Mouse (Mus musculus) kidney, embryonic 15.5 days (tissue): Measurements from ENCODE around the gene Tkfc. TPM values are rescaled to one million over a fixed set of nuclear protein-coding genes. Genes with fewer than 3 reads are reported as not detected.
"Not testable (repeated sequence)": the region's sequence is repeated elsewhere in the genome, so short reads cannot be mapped to it uniquely, and the experiment has no call there.

Experiments
- ATAC-seq: fragments of 200-750 bp; cut with Nextera tagmentation; replicated peaks from 2 replicates; pipeline ENCODE4 v1.8.0; 2017; ENCODE audit warnings: moderate TSS enrichment; ENCODE audit not compliant: low FRiP score
- H3K27ac ChIP-seq: fragments of 300-500 bp; sonication (generic); 2 replicates; pipeline ENCODE4 v1.5.1; 2015; ENCODE audit warnings: mild to moderate bottlenecking, inconsistent platforms
- H3K27me3 ChIP-seq: fragments of 300-500 bp; sonication (generic); 2 replicates; pipeline ENCODE4 v1.6.1; 2015; ENCODE audit warnings: inconsistent platforms
- H3K36me3 ChIP-seq: fragments of 300-500 bp; sonication (generic); 2 replicates; pipeline ENCODE4 v1.6.1; 2015; ENCODE audit warnings: inconsistent platforms
- H3K4me1 ChIP-seq: fragments of 300-500 bp; sonication (generic); 2 replicates; pipeline ENCODE4 v1.6.1; 2015; ENCODE audit warnings: inconsistent platforms
- H3K4me2 ChIP-seq: fragments of 300-500 bp; sonication (generic); 2 replicates; pipeline ENCODE4 v1.6.1; 2015; ENCODE audit warnings: moderate library complexity, mild to moderate bottlenecking, inconsistent platforms
- H3K4me3 ChIP-seq: fragments of 300-500 bp; sonication (generic); replicated peaks from 2 replicates; pipeline ENCODE4 v1.5.1; 2015; ENCODE audit warnings: mild to moderate bottlenecking, inconsistent platforms
- H3K9ac ChIP-seq: fragments of 300-500 bp; sonication (generic); 2 replicates; pipeline ENCODE4 v1.6.1; 2015; ENCODE audit warnings: mild to moderate bottlenecking, inconsistent platforms
- H3K9me3 ChIP-seq: fragments of 300-500 bp; sonication (generic); replicated peaks from 2 replicates; pipeline ENCODE4 v1.6.1; 2016; ENCODE audit warnings: inconsistent platforms
- WGBS: fragments of 180-500 bp; shearing (Covaris S2); methylation state at CpG from one replicate; pipeline ENCODE4 v1.1.7; 2015; ENCODE audit warnings: mixed read lengths; 5-methylcytosine and 5-hydroxymethylcytosine counted together
- polyA plus RNA-seq: library from polyadenylated mRNA; unstranded; fragments of >200 nt; fragmentation: Nextera tagmentation; extraction: Ambion mirVana; gene quantifications from 2 replicates; pipeline ENCODE4 v1.2.1, GENCODE M21; 2015

The Tkfc gene
- polyA plus RNA-seq, 1 experiment from 2014 or later, result 38.7 TPM

GRCm38 (mm10) chr19:10581984-10582383, 23.5 kb downstream of the Tkfc start:
- no peaks in the 10 kb centered on the region for H3K27me3 ChIP-seq
- WGBS, result 84% methylated on average over 6 of the region's 6 CpGs
- peaks cover 9% of the 10 kb centered on the region for H3K36me3 ChIP-seq
- no peaks in the 10 kb centered on the region for H3K9me3 ChIP-seq
- H3K4me3 ChIP-seq, result no peak overlapping the region
- H3K4me1 ChIP-seq, result peaks cover 12% of the 10 kb centered on the region
- no peak overlapping the region for H3K9ac ChIP-seq
- no peak overlapping the region for H3K27ac ChIP-seq
- ATAC-seq, result no peak
- no peak overlapping the region for H3K4me2 ChIP-seq

DNA sequence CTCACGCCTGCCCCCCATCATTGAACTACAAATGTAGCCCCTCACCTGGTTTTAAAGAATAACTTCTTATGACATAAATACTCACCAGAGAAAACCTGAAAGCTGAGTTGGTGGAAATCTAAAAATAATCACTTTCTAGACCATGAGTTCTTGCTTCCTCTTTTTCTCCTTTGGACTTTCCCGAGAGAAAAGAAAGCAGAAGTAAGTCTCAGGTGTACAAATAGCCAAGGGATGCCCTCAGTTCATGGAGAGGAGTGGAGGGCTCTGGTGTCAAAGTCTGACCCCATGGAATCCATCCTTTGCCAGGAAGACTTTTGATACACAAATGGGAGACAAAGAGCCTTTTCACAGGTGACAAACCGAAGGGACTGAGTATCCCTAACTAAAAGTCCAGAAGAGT, 24.7 kb downstream of the Tkfc start:
- Histone ChIP-seq H3K9ac (no peak overlapping the region), H3K9me3 (no peaks in the 10 kb centered on the region), H3K36me3 (peaks cover 9% of the 10 kb centered on the region), H3K4me1 (peaks cover 17% of the 10 kb centered on the region), H3K4me2 (no peak overlapping the region), H3K27ac (no peak overlapping the region), H3K27me3 (no peaks in the 10 kb centered on the region), H3K4me3 (no peak overlapping the region)
- no peak for ATAC-seq
- WGBS, result 79% methylated on average over 3 of the region's 3 CpGs

- WGBS, result 83% methylated on average over 3 of the region's 3 CpGs
- H3K4me3 ChIP-seq, result no peak overlapping the region
- no peak overlapping the region for H3K9ac ChIP-seq
- no peaks in the 10 kb centered on the region for H3K27me3 ChIP-seq
- no peak for ATAC-seq
- no peak overlapping the region for H3K27ac ChIP-seq
- peaks cover 17% of the 10 kb centered on the region for H3K4me1 ChIP-seq
- H3K36me3 ChIP-seq, result peaks cover 11% of the 10 kb centered on the region
- no peak overlapping the region for H3K4me2 ChIP-seq
- H3K9me3 ChIP-seq, result no peaks in the 10 kb centered on the region
Observed at GRCm38 (mm10) chr19:10580102-10580501, 25.4 kb downstream of the Tkfc start.

DNA sequence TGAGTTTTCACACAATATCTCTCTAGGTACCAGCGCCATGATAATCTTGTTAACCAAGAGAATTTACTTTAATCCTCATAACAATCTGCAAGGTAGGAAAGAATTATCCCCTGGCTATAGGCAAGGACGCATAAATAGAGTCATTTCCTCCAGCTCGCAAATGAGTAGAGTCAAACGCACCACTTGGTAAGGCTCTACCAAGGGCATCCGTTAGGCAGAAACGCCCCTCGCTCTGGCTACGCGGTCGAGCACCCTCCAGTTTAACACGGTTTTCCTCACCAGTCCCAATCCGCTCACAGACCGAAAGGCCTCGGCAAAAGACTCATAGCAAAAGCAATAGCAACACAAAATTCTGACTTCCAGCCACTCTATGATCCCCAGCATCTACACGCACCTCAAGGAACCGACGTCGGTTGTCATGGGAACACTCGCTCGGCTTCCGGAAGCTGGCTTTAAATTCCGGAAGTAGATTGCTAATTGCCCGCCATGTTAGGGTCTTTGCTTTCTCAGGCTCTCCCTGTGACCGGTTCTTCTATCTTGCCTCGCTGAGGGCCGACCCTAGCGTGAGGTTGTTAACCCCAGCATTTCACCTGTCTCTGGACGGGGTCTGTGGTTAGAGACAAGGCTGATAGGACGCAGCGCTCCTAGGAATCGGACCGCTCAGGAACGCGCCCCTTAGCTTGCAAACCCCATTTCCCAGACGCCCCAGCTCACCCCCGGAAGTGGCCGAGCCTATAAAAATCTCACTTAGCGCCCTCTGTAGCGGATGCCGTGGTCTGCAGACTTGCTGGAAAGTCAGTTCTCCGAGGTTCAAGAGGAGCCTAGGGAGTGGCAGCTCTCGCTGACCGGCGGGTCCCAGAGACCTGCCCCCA, 28.5 kb downstream of the Tkfc start, which contains the start of the genes Cyb561a3 and Tmem138:
Cyb561a3 (plus strand) TSS at position 483 of the 872 bp plus-strand sequence.
Tmem138 (minus strand) TSS at position 673 of the 872 bp plus-strand sequence.
- Histone ChIP-seq H3K36me3 (peaks cover 33% of the 10 kb centered on the region), H3K4me2 (peak within 1 kb of the TSS; percentile 81), H3K27me3 (no peaks in the 10 kb centered on the region), H3K9me3 (no peaks in the 10 kb centered on the region), H3K4me1 (peaks cover 17% of the 10 kb centered on the region), H3K27ac (peak within 1 kb of the TSS; percentile 96), H3K4me3 (peak within 1 kb of the TSS; percentile 76), H3K9ac (peak within 1 kb of the TSS; percentile 69)
- WGBS, result under 1% methylated on average over 44 of the region's 44 CpGs
- peak; percentile 97 for ATAC-seq

DNA sequence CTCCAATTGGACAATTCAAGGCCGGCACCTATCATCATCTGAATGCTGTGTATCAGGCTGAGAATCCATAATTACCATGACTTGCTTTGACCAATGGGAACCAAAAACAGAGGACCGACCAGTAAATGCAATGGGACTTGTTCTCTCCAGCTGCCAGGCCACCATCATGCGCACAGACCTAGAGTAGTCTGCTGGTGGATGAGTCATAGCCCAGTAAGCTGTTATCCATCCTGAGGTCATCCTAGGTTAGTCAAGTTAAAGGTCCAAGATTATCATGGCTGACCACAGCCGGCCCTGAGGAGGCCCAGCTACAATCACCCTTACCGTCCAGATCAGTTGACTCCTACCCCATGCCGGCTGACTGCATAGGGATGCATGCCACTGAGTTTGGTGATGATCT, 35.8 kb downstream of the Tkfc start:
- H3K27ac ChIP-seq, result no peak overlapping the region
- H3K9ac ChIP-seq, result no peak overlapping the region
- peaks cover 57% of the 10 kb centered on the region for H3K36me3 ChIP-seq
- no peak for ATAC-seq
- 96% methylated on average over 6 of the region's 6 CpGs for WGBS
- H3K4me3 ChIP-seq, result no peak overlapping the region
- no peaks in the 10 kb centered on the region for H3K9me3 ChIP-seq
- no peaks in the 10 kb centered on the region for H3K4me1 ChIP-seq
- no peak overlapping the region for H3K4me2 ChIP-seq
- H3K27me3 ChIP-seq, result no peaks in the 10 kb centered on the region

GRCm38 (mm10) chr19:10565217-10565616, 40.2 kb downstream of the Tkfc start:
- no peak overlapping the region for H3K4me2 ChIP-seq
- H3K9ac ChIP-seq, result no peak overlapping the region
- no peaks in the 10 kb centered on the region for H3K9me3 ChIP-seq
- 78% methylated on average over 4 of the region's 4 CpGs for WGBS
- H3K36me3 ChIP-seq, result peaks cover 14% of the 10 kb centered on the region
- H3K4me1 ChIP-seq, result 0 out of 2 replicates have a peak, but pooled peaks cover 3% of the 10 kb centered on the region
- 0 out of 2 replicates have a peak, but pooled peaks cover 4% of the 10 kb centered on the region for H3K27me3 ChIP-seq
- H3K4me3 ChIP-seq, result no peak overlapping the region
- ATAC-seq, result no peak
- no peak overlapping the region for H3K27ac ChIP-seq

DNA sequence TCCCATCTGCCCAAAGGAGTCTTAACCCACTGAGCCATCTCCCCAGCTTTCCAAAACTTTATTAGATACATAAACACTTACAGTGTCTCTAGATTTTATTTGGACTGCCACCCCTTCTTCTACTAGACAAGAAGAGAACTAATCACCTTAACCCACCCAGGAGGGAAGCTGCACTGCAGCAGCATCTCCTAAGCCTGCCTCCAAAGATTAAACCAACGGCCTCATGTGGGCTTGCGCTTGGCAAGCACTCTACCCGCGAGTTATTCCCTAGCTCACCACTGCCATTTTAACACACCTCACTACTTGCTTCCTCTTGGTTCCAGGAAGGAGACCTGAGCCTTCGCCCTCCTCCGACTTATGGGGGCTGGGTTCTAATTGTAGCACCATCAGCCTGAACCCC, 41.2 kb downstream of the Tkfc start:
- no peak overlapping the region for H3K9ac ChIP-seq
- H3K9me3 ChIP-seq, result no peaks in the 10 kb centered on the region
- H3K4me1 ChIP-seq, result 0 out of 2 replicates have a peak, but pooled peaks cover 3% of the 10 kb centered on the region
- H3K4me3 ChIP-seq, result no peak overlapping the region
- 78% methylated on average over 6 of the region's 6 CpGs for WGBS
- 0 out of 2 replicates have a peak, but pooled peaks cover 4% of the 10 kb centered on the region for H3K27me3 ChIP-seq
- H3K36me3 ChIP-seq, result peaks cover 4% of the 10 kb centered on the region
- H3K27ac ChIP-seq, result no peak overlapping the region
- ATAC-seq, result no peak
- H3K4me2 ChIP-seq, result no peak overlapping the region

- Histone ChIP-seq H3K27me3 (0 out of 2 replicates have a peak, but pooled peaks cover 4% of the 10 kb centered on the region), H3K9me3 (no peaks in the 10 kb centered on the region), H3K4me2 (no peak overlapping the region), H3K9ac (no peak overlapping the region), H3K27ac (peak overlapping the region; percentile 60), H3K4me1 (0 out of 2 replicates have a peak, but pooled peaks cover 3% of the 10 kb centered on the region), H3K4me3 (no peak overlapping the region), H3K36me3 (no peaks in the 10 kb centered on the region)
- 69% methylated on average over 5 of the region's 5 CpGs for WGBS
- ATAC-seq, result no peak
Observed at GRCm38 (mm10) chr19:10562351-10562750, 43.1 kb downstream of the Tkfc start.

DNA sequence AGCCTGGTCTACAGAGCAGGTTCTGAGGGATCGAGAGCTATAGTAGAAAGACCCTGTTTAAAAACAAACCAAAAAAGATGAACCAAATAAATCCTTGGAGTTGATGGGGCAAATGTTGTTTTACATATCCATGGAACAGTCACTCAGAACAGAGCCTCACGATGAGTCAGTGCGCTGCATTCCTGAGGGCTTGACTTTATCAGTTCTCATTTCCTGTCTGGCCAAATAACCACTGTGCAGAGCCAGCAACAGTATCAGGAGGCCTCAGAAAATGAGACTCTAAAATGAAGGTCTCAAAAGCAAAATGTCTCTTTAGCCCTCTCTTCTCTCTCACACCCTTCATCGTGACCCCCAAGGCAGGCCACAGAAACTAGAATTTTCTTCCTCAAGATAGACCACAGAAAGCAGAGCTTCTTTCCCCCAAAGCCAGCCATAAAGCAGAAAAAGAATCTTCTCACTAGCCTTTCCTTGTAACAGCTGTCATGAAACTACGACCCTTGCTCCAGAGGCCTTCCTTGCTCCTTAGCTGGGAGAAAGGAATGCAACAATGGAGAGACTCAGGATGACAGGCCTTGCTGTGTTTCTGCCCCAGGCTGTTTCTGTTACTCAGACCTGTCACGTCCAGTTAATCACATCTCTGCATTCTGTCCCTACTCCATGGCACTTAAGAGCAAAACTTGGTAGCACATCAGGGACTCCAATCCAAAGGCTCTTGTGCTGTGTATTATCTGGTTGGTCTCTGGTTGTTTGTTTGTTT, 43.7 kb downstream of the Tkfc start:
- H3K4me1 ChIP-seq, result 0 out of 2 replicates have a peak, but pooled peaks cover 3% of the 10 kb centered on the region
- no peak overlapping the region for H3K4me3 ChIP-seq
- H3K9ac ChIP-seq, result no peak overlapping the region
- 59% methylated on average over 6 of the region's 6 CpGs for WGBS
- peak overlapping the region; percentile 60 for H3K27ac ChIP-seq
- ATAC-seq, result no peak
- no peaks in the 10 kb centered on the region for H3K9me3 ChIP-seq
- no peak overlapping the region for H3K4me2 ChIP-seq
- 0 out of 2 replicates have a peak, but pooled peaks cover 4% of the 10 kb centered on the region for H3K27me3 ChIP-seq
- no peaks in the 10 kb centered on the region for H3K36me3 ChIP-seq

DNA sequence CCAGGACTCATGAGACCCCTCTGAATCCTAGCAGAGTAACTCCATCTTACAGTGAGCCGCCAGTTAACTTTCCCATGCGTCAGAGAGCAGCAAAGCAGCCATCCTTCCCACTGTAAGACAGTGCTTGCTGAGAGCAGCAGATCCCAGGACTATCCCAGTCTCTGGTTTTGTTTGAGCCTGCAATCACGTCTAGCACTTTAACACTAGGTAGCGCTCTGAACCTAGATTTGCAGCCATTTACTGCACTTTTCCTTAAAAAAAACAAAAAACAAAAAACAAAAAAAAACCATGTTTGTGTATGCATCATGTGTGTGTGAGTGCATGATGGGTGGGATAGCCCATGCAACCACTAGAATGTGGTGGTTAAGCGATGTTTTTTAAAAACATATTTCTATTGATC, 45.3 kb downstream of the Tkfc start:
- no peak overlapping the region for H3K27ac ChIP-seq
- H3K4me3 ChIP-seq, result no peak overlapping the region
- H3K9ac ChIP-seq, result no peak overlapping the region
- 44% methylated on average over 5 of the region's 5 CpGs for WGBS
- no peaks in the 10 kb centered on the region for H3K9me3 ChIP-seq
- H3K27me3 ChIP-seq, result 0 out of 2 replicates have a peak, but pooled peaks cover 4% of the 10 kb centered on the region
- H3K36me3 ChIP-seq, result no peaks in the 10 kb centered on the region
- H3K4me1 ChIP-seq, result peaks cover 11% of the 10 kb centered on the region
- no peak for ATAC-seq
- no peak overlapping the region for H3K4me2 ChIP-seq

DNA sequence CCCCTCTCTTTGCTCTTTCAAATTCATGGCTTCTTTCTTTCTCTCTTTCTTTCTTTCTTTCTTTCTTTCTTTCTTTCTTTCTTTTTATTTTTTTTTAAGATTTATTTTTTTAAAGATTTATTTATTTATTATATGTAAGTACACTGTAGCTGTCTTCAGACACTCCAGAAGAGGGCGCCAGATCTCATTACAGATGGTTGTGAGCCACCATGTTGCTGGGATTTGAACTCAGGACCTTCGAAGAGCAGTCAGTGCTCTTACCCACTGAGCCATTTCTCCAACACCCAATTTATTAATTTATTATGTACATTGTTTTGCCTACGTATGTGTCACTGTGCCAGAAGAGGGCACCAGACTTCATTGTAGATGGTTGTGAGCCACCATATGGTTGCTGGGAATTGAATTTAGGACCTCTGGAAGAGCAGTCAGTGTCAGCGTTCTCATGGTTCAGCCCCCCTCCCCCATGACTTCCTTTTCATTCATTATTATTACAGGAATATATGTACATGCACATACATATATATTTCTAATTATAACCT, 47.5 kb downstream of the Tkfc start:
- 75% methylated on average over 4 of the region's 4 CpGs for WGBS
- H3K27ac ChIP-seq, ATAC-seq, H3K9me3 ChIP-seq, H3K27me3 ChIP-seq, H3K4me2 ChIP-seq, H3K36me3 ChIP-seq, H3K4me3 ChIP-seq, H3K9ac ChIP-seq: not testable (repeated sequence)
- H3K4me1 ChIP-seq, result peaks cover 18% of the 10 kb centered on the region

DNA sequence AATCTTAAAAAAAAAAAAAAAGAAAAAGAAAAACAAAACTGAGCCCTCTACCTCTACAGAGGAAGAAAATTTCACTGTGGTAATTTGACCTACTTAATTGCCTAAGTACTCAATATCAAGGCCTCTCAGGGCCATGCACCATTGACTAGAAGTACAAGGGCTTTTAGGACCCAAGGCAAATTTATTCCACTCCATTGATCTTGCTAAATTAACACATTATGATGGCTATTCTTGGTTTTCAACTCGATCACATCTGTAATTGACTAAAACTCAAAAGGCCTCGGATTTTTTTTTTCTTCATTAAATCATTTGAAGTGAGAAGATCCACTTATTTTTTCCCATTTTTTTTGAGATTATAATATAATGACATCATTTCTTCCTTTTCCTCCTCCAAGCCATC, 48.0 kb downstream of the Tkfc start:
- Histone ChIP-seq H3K4me1 (peaks cover 18% of the 10 kb centered on the region), H3K9me3 (no peaks in the 10 kb centered on the region), H3K27ac (no peak overlapping the region), H3K36me3 (peaks cover 4% of the 10 kb centered on the region), H3K27me3 (no peaks in the 10 kb centered on the region), H3K9ac (no peak overlapping the region), H3K4me3 (no peak overlapping the region), H3K4me2 (no peak overlapping the region)
- 40% methylated on average over 2 of the region's 2 CpGs for whole genome bisulfite sequencing
- no peak for ATAC-seq
